Mouse (Mus musculus) liver, adult 2 months (tissue): ENCODE results near the gene Cptp. TPM values are rescaled to one million over a fixed set of nuclear protein-coding genes. Genes with fewer than 3 reads are reported as not detected.
A peak's percentile ranks its signal among the peaks of the same experiment; 100 is the strongest.

Experiments
- DNase-seq: peaks from one replicate; pipeline ENCODE4 v3.0.0-alpha.2; 2011; ENCODE audit warnings: low read depth, low spot score; ENCODE audit errors: extremely low read depth
- H3K27ac ChIP-seq: fragments of 200-500 bp; replicated peaks from 2 replicates; pipeline ENCODE4 v1.5.1; 2012; ENCODE audit warnings: low read depth, mild to moderate bottlenecking, control low read depth, inconsistent platforms, low read length; ENCODE audit not compliant: insufficient read depth
- H3K27me3 ChIP-seq: fragments of 200-500 bp; 2 replicates; pipeline ENCODE4 v1.6.1; 2012; ENCODE audit warnings: mild to moderate bottlenecking, moderate library complexity, low read length, inconsistent platforms; ENCODE audit not compliant: control insufficient read depth, insufficient read depth
- H3K36me3 ChIP-seq: fragments of 200-500 bp; 2 replicates; pipeline ENCODE4 v1.6.1; 2012; ENCODE audit warnings: low read length, inconsistent platforms; ENCODE audit not compliant: control insufficient read depth, insufficient read depth
- H3K4me1 ChIP-seq: fragments of 200-500 bp; 2 replicates; pipeline ENCODE4 v1.6.1; 2011; ENCODE audit warnings: low read length; ENCODE audit not compliant: control insufficient read depth, insufficient read depth
- H3K4me3 ChIP-seq: fragments of 200-500 bp; 2 replicates; pipeline ENCODE4 v1.5.1; 2011; ENCODE audit warnings: low read depth, mild to moderate bottlenecking, control low read depth, low read length, moderate library complexity; ENCODE audit not compliant: insufficient read depth
- H3K79me2 ChIP-seq: fragments of 200-500 bp; 2 replicates; pipeline ENCODE4 v1.6.1; 2012; ENCODE audit warnings: inconsistent platforms, mild to moderate bottlenecking, low read length, moderate library complexity; ENCODE audit not compliant: control insufficient read depth, insufficient read depth
- H3K9ac ChIP-seq: fragments of 200-500 bp; 2 replicates; pipeline ENCODE4 v1.6.1; 2012; ENCODE audit warnings: low read depth, mild to moderate bottlenecking, control low read depth, inconsistent platforms, low read length
- CTCF ChIP-seq: fragments of 200-500 bp; IDR thresholded peaks from 2 replicates; pipeline ENCODE4 v1.5.1; 2011; ENCODE audit warnings: low read depth, low read length, control low read depth
- POLR2A ChIP-seq: fragments of 200-500 bp; IDR thresholded peaks from 2 replicates; pipeline ENCODE4 v1.6.1; 2011; ENCODE audit warnings: low read length, control low read depth; ENCODE audit not compliant: insufficient read depth; ENCODE audit errors: extremely low read depth
- WGBS: fragments of 180-500 bp; shearing (Covaris S2); methylation state at CpG from one replicate; pipeline ENCODE4 v1.1.7; 2018; 5-methylcytosine and 5-hydroxymethylcytosine counted together
- polyA plus RNA-seq: library from polyadenylated mRNA; depleted of rRNA; stranded (reverse); fragments of >200 nt; gene quantifications from 2 replicates; pipeline ENCODE4 v1.2.3, GENCODE M21; 2012
- total RNA-seq: library from RNA; depleted of rRNA; stranded (reverse); fragments of >200 nt; gene quantifications from 2 replicates; pipeline ENCODE4 v1.2.3, GENCODE M21; 2014

The Cptp gene
- total and polyA plus RNA-seq, 2 experiments, result 5.7 to 48.6 TPM

DNA sequence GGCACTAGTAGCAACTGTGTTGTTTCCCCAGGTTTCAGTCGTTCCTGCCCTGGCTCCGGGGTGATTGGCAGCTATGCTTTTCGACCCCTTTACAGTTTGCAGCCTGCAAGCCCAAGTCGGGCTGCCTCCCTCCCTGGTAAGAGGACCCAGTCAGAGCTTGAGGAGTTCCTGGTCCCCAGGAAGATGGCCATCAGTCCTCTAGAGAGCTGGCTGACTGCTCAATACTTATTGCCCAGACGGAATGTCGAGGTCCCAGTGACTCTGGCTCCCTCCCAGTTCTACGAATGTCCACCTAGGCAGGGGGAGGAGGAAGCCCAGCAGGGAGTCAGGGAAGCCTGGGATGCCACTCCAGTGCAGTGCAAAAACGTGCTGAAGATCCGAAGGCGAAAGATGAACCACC is 36.9 kb downstream of the Cptp start:
- Histone ChIP-seq H3K27ac (peak overlapping the region; percentile 76), H3K36me3 (peaks cover 5% of the 10 kb centered on the region), H3K9ac (peak overlapping the region; percentile 94), H3K4me3 (peak overlapping the region; percentile 92), H3K79me2 (peaks cover 8% of the 10 kb centered on the region; the same call in 1 of the 2 replicates), H3K27me3 (no peaks in the 10 kb centered on the region), H3K4me1 (peaks cover 18% of the 10 kb centered on the region)
- WGBS, result 30% methylated on average over 10 of the region's 10 CpGs
- TF ChIP-seq POLR2A (no peak), CTCF (no peak)
- no peak for DNase-seq

DNA sequence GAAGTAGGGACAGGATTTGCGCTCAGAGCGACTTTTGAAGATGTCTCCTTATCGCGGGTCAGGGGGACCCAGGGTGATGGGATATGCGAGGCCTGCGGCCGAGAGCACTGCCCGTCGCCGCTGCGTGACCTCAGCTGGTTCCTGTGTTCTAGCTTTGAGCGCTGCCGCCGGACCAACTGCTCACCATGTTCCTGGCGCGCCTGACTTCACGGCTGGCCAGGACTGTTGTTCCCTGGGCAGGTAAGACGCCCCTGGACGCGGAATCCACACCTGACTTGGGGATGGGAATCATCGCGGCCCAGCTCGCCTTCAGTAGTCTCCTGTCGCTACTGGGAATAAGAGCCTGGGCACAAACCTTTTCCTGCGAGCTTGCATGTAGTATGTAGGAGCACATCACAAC is 37.4 kb downstream of the Cptp start:
- H3K4me3 ChIP-seq, result peak overlapping the region; percentile 92
- H3K27ac ChIP-seq, result peak overlapping the region; percentile 76
- H3K9ac ChIP-seq, result peak overlapping the region; percentile 94
- H3K27me3 ChIP-seq, result no peaks in the 10 kb centered on the region
- under 1% methylated on average over 25 of the region's 25 CpGs for WGBS
- DNase-seq, result no peak
- peaks cover 6% of the 10 kb centered on the region for H3K36me3 ChIP-seq
- TF ChIP-seq POLR2A, result no peak
- no peak for TF ChIP-seq CTCF
- H3K79me2 ChIP-seq, result peaks cover 8% of the 10 kb centered on the region; the same call in 1 of the 2 replicates
- peaks cover 18% of the 10 kb centered on the region for H3K4me1 ChIP-seq

- Histone ChIP-seq H3K27ac (peak within 1 kb of the TSS; percentile 76), H3K27me3 (no peaks in the 10 kb centered on the region), H3K36me3 (peaks cover 9% of the 10 kb centered on the region), H3K79me2 (peaks cover 8% of the 10 kb centered on the region; the same call in 1 of the 2 replicates), H3K4me1 (peaks cover 18% of the 10 kb centered on the region), H3K4me3 (peak within 1 kb of the TSS; percentile 92), H3K9ac (peak within 1 kb of the TSS; percentile 94)
- WGBS, result under 1% methylated on average over 49 of the region's 49 CpGs
- TF ChIP-seq POLR2A (peak; percentile 73), CTCF (peak; percentile 87)
- peak; percentile 88 for DNase-seq
Measured at GRCm38 (mm10) chr4:155831205-155831766, 38.0 kb downstream of the Cptp start, which contains the start of gene Aurkaip1. TSS of gene Aurkaip1 (plus strand) at chr4:155831272.

DNA sequence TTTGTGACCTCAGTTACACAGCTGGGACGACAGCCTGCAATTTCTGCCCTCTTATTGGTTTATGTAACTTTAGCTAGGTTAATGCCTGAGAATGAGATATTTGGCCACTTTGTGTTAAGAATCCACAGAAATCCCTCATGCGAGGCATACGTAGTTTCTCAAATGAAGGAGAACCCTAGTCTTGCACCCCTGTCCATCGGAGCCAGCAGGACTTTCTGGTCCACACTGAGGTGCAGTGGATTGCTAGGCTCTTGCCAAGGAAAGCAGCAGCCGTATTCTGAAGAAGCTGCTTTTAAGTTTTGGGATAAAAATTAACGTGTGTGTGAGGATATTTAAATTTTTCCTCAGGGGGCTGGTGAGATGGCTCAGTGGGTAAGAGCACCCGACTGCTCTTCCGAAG is 38.6 kb downstream of the Cptp start:
- H3K9ac ChIP-seq, result no peak overlapping the region
- peaks cover 18% of the 10 kb centered on the region for H3K4me1 ChIP-seq
- WGBS, result 50% methylated on average over 8 of the region's 8 CpGs
- H3K27ac ChIP-seq, result no peak overlapping the region; the same call in 1 of the 2 replicates
- no peak for DNase-seq
- H3K36me3 ChIP-seq, result peaks cover 10% of the 10 kb centered on the region
- peaks cover 8% of the 10 kb centered on the region; the same call in 1 of the 2 replicates for H3K79me2 ChIP-seq
- no peaks in the 10 kb centered on the region for H3K27me3 ChIP-seq
- TF ChIP-seq CTCF (no peak), POLR2A (no peak)
- no peak overlapping the region for H3K4me3 ChIP-seq

DNA sequence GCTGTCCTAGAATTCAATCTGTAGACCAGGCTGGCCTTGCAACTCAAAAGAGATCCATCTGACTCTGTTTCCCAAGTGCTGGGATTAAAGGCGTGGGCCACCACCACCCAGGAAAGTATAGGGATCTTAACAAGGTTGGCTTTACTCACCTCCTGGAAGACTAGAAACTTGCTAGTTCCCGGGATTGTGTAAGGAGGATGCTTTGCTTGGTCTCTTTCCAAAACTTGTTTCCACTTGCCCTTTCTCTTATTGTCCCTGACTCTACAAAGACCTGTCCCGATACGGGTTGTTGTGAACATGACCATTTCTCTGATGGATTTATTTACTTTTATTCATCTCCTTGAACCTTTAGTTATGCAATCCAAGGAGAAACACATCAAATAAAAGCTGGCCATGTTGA is 39.4 kb downstream of the Cptp start:
- DNase-seq, result no peak
- WGBS, result 86% methylated on average over 4 of the region's 4 CpGs
- H3K27ac ChIP-seq, result no peak overlapping the region

DNA sequence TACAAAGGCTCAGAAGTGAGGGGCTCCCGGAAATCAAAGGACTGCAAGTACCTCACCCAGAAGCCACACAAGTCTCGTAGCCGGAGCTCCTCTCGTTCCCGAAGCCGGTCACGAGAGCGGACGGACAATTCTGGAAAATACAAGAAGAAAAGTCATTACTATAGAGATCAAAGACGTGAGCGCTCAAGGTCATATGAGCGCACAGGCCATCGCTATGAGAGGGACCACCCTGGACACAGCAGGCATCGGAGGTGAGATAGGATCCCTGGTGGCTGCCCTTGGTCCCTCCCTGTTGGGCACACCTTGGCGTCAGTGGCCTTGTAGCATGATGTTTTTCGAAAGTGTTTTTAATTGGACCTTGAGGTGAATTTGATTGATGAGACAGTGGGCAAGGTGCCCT is 45.8 kb downstream of the Cptp start:
- WGBS, result 93% methylated on average over 16 of the region's 16 CpGs

More for the DNA sequence above, 39.4 kb downstream of the Cptp start:
- peaks cover 16% of the 10 kb centered on the region for H3K36me3 ChIP-seq
- H3K9ac ChIP-seq, result no peak overlapping the region
- TF ChIP-seq CTCF, result no peak
- no peak for TF ChIP-seq POLR2A
- H3K79me2 ChIP-seq, result peaks cover 8% of the 10 kb centered on the region; the same call in 1 of the 2 replicates
- H3K27me3 ChIP-seq, result no peaks in the 10 kb centered on the region
- peaks cover 18% of the 10 kb centered on the region for H3K4me1 ChIP-seq
- no peak overlapping the region for H3K4me3 ChIP-seq

More for the DNA sequence above, 45.8 kb downstream of the Cptp start:
- DNase-seq, result no peak
- TF ChIP-seq POLR2A, result no peak
- TF ChIP-seq CTCF, result no peak
- H3K4me3 ChIP-seq, result no peak overlapping the region
- no peaks in the 10 kb centered on the region for H3K4me1 ChIP-seq
- peaks cover 73% of the 10 kb centered on the region for H3K36me3 ChIP-seq
- H3K27me3 ChIP-seq, result no peaks in the 10 kb centered on the region
- H3K9ac ChIP-seq, result no peak overlapping the region
- H3K79me2 ChIP-seq, result no peaks in the 10 kb centered on the region
- H3K27ac ChIP-seq, result no peak overlapping the region
